Mouse (Mus musculus) cerebellum, postnatal 4 days (tissue): ENCODE data around the gene Sgk1.

Source experiments
- DNase-seq, 2 experiments: peaks; one replicate each; pipeline ENCODE4 v3.0.0; 2022; ENCODE audit warnings: low spot score in 2 of 2, mixed read lengths in 1 of 2

The Sgk1 gene

GRCm38 (mm10) chr10:22000491-22001306, 118.7 kb downstream of the Sgk1 start:
- peak in 1 of 2 experiments; percentile 8 for DNase-seq

- no peak for DNase-seq
Measured at GRCm38 (mm10) chr10:22001621-22002020, 119.6 kb downstream of the Sgk1 start.

- no peak for DNase-seq
Measured at GRCm38 (mm10) chr10:22004763-22005162, 122.8 kb downstream of the Sgk1 start.

- no peak for DNase-seq
Measured at GRCm38 (mm10) chr10:22007160-22007801, 125.3 kb downstream of the Sgk1 start.

GRCm38 (mm10) chr10:22007802-22008172, 125.8 kb downstream of the Sgk1 start:
- DNase-seq, result peak in 1 of 2 experiments; percentile 45

- DNase-seq, result peak; percentile 67 to 84
Measured at GRCm38 (mm10) chr10:22010088-22010818, 128.3 kb downstream of the Sgk1 start.

GRCm38 (mm10) chr10:22017469-22018159, 135.6 kb downstream of the Sgk1 start:
- no peak for DNase-seq

GRCm38 (mm10) chr10:22018618-22019017, 136.6 kb downstream of the Sgk1 start:
- DNase-seq, result no peak

- peak in 1 of 2 experiments; percentile 37 for DNase-seq
Measured at GRCm38 (mm10) chr10:22034303-22034702, 152.3 kb downstream of the Sgk1 start.

- peak in 1 of 2 experiments; percentile 52 for DNase-seq
Measured at GRCm38 (mm10) chr10:22036256-22036655, 154.3 kb downstream of the Sgk1 start.
